9 mouse cellular contexts compared by ENCODE assay signal in genomic region chr2:91948792-91949241, GRCm38 (mm10). TPM values are rescaled to one million over a fixed set of nuclear protein-coding genes. Genes with fewer than 3 reads are reported as not detected.
DNase-seq lines count a peak whose midpoint lies in the region; ATAC-seq lines count a peak whose summit lies in the region.
"Had no signal": no experiment of that assay in that cellular context is flagged by ENCODE, and none has a peak within 500 bp of the region (broad histone marks: within the 10 kb centered on the region; RNA-seq: fewer than 3 reads in every experiment).

No protein-coding gene starts in this region.

- H3K4me2 ChIP-seq in hindbrain, embryonic 14.5 days (replicated peaks): no peak overlapping the region
- peak overlapping the region; percentile 90 for H3K4me2 ChIP-seq in liver, embryonic 11.5 days

- no peaks in the 10 kb centered on the region for H3K9me3 ChIP-seq in hindbrain, embryonic 10.5 days
- H3K9me3 ChIP-seq in hindbrain, embryonic 14.5 days (ENCODE audit: control insufficient read depth, low read length): no peaks in the 10 kb centered on the region
- H3K9me3 ChIP-seq in liver, embryonic 11.5 days (ENCODE audit: control insufficient read depth, low read length): no peaks in the 10 kb centered on the region
- H3K9me3 ChIP-seq: forebrain, embryonic 15.5 days had no signal

- no peak for DNase-seq in hindbrain, embryonic 10.5 days (ENCODE audit: low spot score)
- no peak for DNase-seq in hindbrain, embryonic 14.5 days (ENCODE audit: low spot score)
- peak; percentile 44 for DNase-seq in CD4-positive helper T cell, adult 2 months (ENCODE audit: low read depth, low spot score)
- peak; percentile 54 for DNase-seq in c-Kit-positive CD71-positive TER-119-positive erythroid progenitor cells, embryonic 14.5 days (ENCODE audit: low spot score)
- DNase-seq in liver, embryonic 11.5 days (ENCODE audit: low spot score): no peak
- no peak for DNase-seq in ovary, adult 18-20 months (ENCODE audit: low spot score)
- DNase-seq in urinary bladder, postnatal 25 days (ENCODE audit: low spot score): no peak
- no peak for DNase-seq in frontal cortex, postnatal 10 days (ENCODE audit: low spot score in 2 of 2)

- H3K4me1 ChIP-seq in hindbrain, embryonic 10.5 days (replicated peaks): peaks cover 73% of the 10 kb centered on the region
- peaks cover 40% of the 10 kb centered on the region for H3K4me1 ChIP-seq in hindbrain, embryonic 14.5 days (replicated peaks; ENCODE audit: control insufficient read depth, insufficient read depth, low read length)
- peaks cover 85% of the 10 kb centered on the region for H3K4me1 ChIP-seq in liver, embryonic 11.5 days (replicated peaks; ENCODE audit: control insufficient read depth, insufficient read depth, low read length)

- H3K9ac ChIP-seq in hindbrain, embryonic 14.5 days: no peak overlapping the region
- H3K9ac ChIP-seq in liver, embryonic 11.5 days (ENCODE audit: low read depth, low read length): peak overlapping the region; percentile 96
- H3K9ac ChIP-seq: forebrain, embryonic 15.5 days had no signal

- H3K27me3 ChIP-seq in hindbrain, embryonic 10.5 days (ENCODE audit: insufficient read depth, poor library complexity, severe bottlenecking): no peaks in the 10 kb centered on the region
- no peaks in the 10 kb centered on the region for H3K27me3 ChIP-seq in hindbrain, embryonic 14.5 days (ENCODE audit: control insufficient read depth, insufficient read depth, low read length)
- H3K27me3 ChIP-seq in liver, embryonic 11.5 days (replicated peaks; ENCODE audit: control insufficient read depth, insufficient read depth, low read length): no peaks in the 10 kb centered on the region
- H3K27me3 ChIP-seq: forebrain, embryonic 15.5 days had no signal

- peak overlapping the region; percentile 85 for H3K27ac ChIP-seq in hindbrain, embryonic 10.5 days
- no peak overlapping the region for H3K27ac ChIP-seq in hindbrain, embryonic 14.5 days
- H3K27ac ChIP-seq in liver, embryonic 11.5 days (ENCODE audit: low read depth, low read length): peak overlapping the region; percentile 99

- WGBS in hindbrain, embryonic 10.5 days: 85% methylated on average over 3 of the region's 3 CpGs
- 63% methylated on average over 3 of the region's 3 CpGs for WGBS in hindbrain, embryonic 14.5 days
- WGBS in liver, embryonic 11.5 days: 44% methylated on average over 3 of the region's 3 CpGs

- ATAC-seq in hindbrain, embryonic 14.5 days (ENCODE audit: low FRiP score): no peak
- ATAC-seq in liver, embryonic 11.5 days (replicated peaks; ENCODE audit: low FRiP score): peak; percentile 29; the same call in 1 of the 2 replicates

- peaks cover 7% of the 10 kb centered on the region for H3K36me3 ChIP-seq in hindbrain, embryonic 10.5 days
- H3K36me3 ChIP-seq in hindbrain, embryonic 14.5 days (replicated peaks; ENCODE audit: control insufficient read depth, insufficient read depth): no peaks in the 10 kb centered on the region
- peaks cover 2% of the 10 kb centered on the region; the same call in 1 of the 2 replicates for H3K36me3 ChIP-seq in liver, embryonic 11.5 days (ENCODE audit: control insufficient read depth, insufficient read depth, low read length)
- H3K36me3 ChIP-seq: forebrain, embryonic 15.5 days had no signal

- H3K4me3 ChIP-seq in hindbrain, embryonic 10.5 days: no peak overlapping the region
- H3K4me3 ChIP-seq in hindbrain, embryonic 14.5 days (replicated peaks; ENCODE audit: low read length): no peak overlapping the region
- H3K4me3 ChIP-seq in liver, embryonic 11.5 days (ENCODE audit: low read depth, low read length): peak overlapping the region; percentile 65
- H3K4me3 ChIP-seq: forebrain, embryonic 15.5 days had no signal

RNA-seq across cellular contexts. Expression of gene Gm9821, which starts 3.3 kb away (rescaled TPM):
- polyA plus RNA-seq in hindbrain, embryonic 10.5 days (2016; fragmentation: Nextera tagmentation; extraction: Ambion mirVana): 0.18 and 0.25 TPM in 2 replicates
- polyA plus RNA-seq in hindbrain, embryonic 14.5 days (2014; fragmentation: Nextera tagmentation; extraction: Ambion mirVana): 0.39 TPM in 1 of 2 replicates, not detected in the other
- polyA plus RNA-seq in liver, embryonic 11.5 days (2014; fragmentation: Nextera tagmentation; extraction: Ambion mirVana): 3.7 and 4.8 TPM in 2 replicates

RNA-seq across cellular contexts. Expression of gene Mdk, which starts 16.7 kb away (rescaled TPM):
- polyA plus RNA-seq in hindbrain, embryonic 10.5 days (2016; fragmentation: Nextera tagmentation; extraction: Ambion mirVana): 1,375 and 1,717 TPM in 2 replicates
- polyA plus RNA-seq in hindbrain, embryonic 14.5 days (2014; fragmentation: Nextera tagmentation; extraction: Ambion mirVana): 154 and 171 TPM in 2 replicates
- polyA plus RNA-seq in liver, embryonic 11.5 days (2014; fragmentation: Nextera tagmentation; extraction: Ambion mirVana): 461 and 501 TPM in 2 replicates

RNA-seq across cellular contexts. Expression of gene Chrm4, which starts 21.8 kb away (rescaled TPM):
- 0.48 and 0.95 TPM in 2 replicates for polyA plus RNA-seq in hindbrain, embryonic 10.5 days (2016; fragmentation: Nextera tagmentation; extraction: Ambion mirVana)
- 0.52 and 0.67 TPM in 2 replicates for polyA plus RNA-seq in hindbrain, embryonic 14.5 days (2014; fragmentation: Nextera tagmentation; extraction: Ambion mirVana)
- polyA plus RNA-seq in liver, embryonic 11.5 days (2014; fragmentation: Nextera tagmentation; extraction: Ambion mirVana): 0.34 and 0.36 TPM in 2 replicates

RNA-seq across cellular contexts. Expression of gene Dgkz, which starts 26.8 kb away (rescaled TPM):
- 36.3 and 39.4 TPM in 2 replicates for polyA plus RNA-seq in hindbrain, embryonic 10.5 days (2016; fragmentation: Nextera tagmentation; extraction: Ambion mirVana)
- 39.0 and 42.6 TPM in 2 replicates for polyA plus RNA-seq in hindbrain, embryonic 14.5 days (2014; fragmentation: Nextera tagmentation; extraction: Ambion mirVana)
- polyA plus RNA-seq in liver, embryonic 11.5 days (2014; fragmentation: Nextera tagmentation; extraction: Ambion mirVana): 81.4 and 85.9 TPM in 2 replicates

Comparison
In these comparisons a context has a peak if more than half of its experiments do, and no peak if none do; other contexts are left out.
1. DNase-seq: peak in CD4-positive helper T cell, adult 2 months (single experiment) and c-Kit-positive CD71-positive TER-119-positive erythroid progenitor cells, embryonic 14.5 days (single experiment); none in hindbrain, embryonic 10.5 days (single experiment), hindbrain, embryonic 14.5 days (single experiment), liver, embryonic 11.5 days (single experiment), ovary, adult 18-20 months (single experiment), urinary bladder, postnatal 25 days (single experiment) and frontal cortex, postnatal 10 days (0 of 2).